Mouse (Mus musculus) brown adipose tissue, adult 24 weeks (tissue): ENCODE measurements around the gene Map6. TPM values are rescaled to one million over a fixed set of nuclear protein-coding genes. Genes with fewer than 3 reads are reported as not detected.

Experiments used
- H3K27ac ChIP-seq: fragments of 200-500 bp; replicated peaks from 2 replicates; pipeline ENCODE4 v1.5.1; 2012; ENCODE audit warnings: low read depth, mild to moderate bottlenecking, low read length
- H3K4me1 ChIP-seq: fragments of 200-500 bp; 2 replicates; pipeline ENCODE4 v1.6.1; 2012; ENCODE audit warnings: low read length, mixed read lengths; ENCODE audit not compliant: control insufficient read depth, insufficient read depth, insufficient read length
- H3K4me3 ChIP-seq: fragments of 200-500 bp; 2 replicates; pipeline ENCODE4 v1.5.1; 2012; ENCODE audit warnings: low read depth, mild to moderate bottlenecking, low read length, moderate library complexity; ENCODE audit not compliant: insufficient read depth
- polyA plus RNA-seq: library from polyadenylated mRNA; stranded (reverse); fragments of >200 nt; gene quantifications from 2 replicates; pipeline ENCODE4 v1.2.4, GENCODE M21; 2012; ENCODE audit not compliant: missing spikeins, insufficient read depth, insufficient read length

The Map6 gene
- polyA plus RNA-seq, 1 experiment = 18.8 TPM

DNA sequence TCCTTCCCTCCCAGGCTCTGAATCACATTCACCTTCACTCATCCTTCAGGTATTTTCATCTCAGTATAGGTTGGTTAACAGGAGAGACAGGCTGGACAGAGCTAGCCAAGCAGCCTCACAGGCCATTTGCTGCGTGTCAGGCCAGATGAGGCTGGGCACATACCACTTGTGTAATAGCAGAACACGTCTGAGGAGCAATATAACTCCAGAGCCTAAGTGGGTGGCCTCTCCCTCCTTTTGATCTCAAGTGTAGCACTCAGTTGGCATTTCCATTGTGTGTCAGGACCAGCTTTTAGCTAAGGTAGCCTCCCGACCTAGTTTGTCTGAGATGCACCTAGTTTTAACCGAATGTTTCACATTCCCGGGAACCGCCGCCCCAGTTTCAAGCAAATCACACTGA lies 49.0 kb downstream of the Map6 start:
- Histone ChIP-seq H3K4me1 (peaks cover 9% of the 10 kb centered on the region), H3K4me3 (no peak overlapping the region), H3K27ac (no peak overlapping the region)

DNA sequence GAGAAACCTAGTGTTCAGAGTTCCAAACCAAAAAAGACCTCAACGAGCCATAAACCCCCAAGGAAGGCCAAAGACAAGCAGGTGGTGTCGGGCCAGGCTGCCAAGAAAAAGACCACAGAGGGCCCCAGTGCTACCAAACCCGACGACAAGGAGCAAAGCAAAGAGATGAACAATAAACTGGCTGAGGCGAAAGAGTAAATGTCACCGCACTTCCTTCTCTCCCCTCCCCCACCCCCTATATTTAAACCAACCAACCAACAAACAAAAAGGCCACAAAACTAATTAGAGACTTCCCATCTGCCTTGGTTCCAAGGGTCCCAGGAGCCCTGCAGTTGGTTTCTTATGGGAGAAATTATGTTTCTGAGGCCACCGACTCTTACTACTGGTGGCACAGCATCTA lies 50.2 kb downstream of the Map6 start:
- H3K4me3 ChIP-seq = no peak overlapping the region
- H3K4me1 ChIP-seq = peaks cover 9% of the 10 kb centered on the region
- H3K27ac ChIP-seq = no peak overlapping the region

DNA sequence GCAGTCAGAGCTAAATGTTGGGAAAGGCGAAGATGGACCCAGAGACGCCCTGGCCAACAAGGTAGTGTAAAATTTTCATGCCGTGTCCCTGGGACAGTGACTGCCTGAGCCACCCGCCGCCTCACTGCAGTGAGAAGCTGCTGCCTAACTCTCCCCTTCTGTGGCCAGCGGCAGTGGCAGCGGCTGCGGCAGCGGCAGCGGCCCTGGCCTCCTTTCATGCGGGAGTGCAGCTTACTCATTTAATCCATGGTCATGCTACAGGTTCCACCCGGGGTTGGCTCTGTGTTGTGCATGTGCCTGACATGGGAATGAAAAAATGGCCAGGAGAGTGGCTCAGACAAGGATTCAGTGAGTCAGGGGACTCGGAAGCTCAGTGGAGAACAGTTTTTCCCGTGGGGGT lies 53.3 kb downstream of the Map6 start:
- H3K4me3 ChIP-seq = no peak overlapping the region
- no peak overlapping the region for H3K27ac ChIP-seq

DNA sequence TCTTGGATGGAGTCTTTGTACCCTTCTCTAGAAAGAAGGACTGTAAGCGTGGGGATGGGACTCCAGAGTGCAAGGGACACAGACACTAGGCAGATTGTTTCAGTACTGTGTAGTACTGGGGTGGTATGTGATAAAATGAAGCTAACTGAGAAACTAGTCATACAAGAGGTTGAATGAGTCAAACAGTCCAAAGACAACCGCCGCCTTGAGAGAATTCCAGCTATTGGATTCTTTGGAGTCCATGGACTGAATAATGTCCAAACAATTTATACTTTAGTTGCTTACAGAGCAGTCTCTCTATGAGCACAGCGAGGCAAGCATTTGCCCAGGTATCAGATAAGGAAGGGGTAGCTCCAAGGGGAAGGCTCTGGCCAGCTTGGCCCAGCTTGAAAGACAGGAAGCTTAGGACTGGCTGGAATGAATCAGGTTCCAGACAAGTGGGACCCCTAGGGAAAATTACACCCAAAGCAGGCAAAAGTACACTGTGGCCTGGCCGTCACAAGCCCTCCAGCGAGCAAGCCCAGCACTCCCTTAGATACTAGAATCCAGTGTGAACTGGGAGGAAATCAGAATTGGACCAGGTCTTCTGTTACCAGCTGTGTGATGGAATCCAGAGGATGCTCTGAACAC lies 55.6 kb downstream of the Map6 start:
- Histone ChIP-seq H3K4me3 (no peak overlapping the region), H3K27ac (no peak overlapping the region), H3K4me1 (no peaks in the 10 kb centered on the region)

More for the DNA sequence above, 53.3 kb downstream of the Map6 start:
- no peaks in the 10 kb centered on the region for H3K4me1 ChIP-seq

DNA sequence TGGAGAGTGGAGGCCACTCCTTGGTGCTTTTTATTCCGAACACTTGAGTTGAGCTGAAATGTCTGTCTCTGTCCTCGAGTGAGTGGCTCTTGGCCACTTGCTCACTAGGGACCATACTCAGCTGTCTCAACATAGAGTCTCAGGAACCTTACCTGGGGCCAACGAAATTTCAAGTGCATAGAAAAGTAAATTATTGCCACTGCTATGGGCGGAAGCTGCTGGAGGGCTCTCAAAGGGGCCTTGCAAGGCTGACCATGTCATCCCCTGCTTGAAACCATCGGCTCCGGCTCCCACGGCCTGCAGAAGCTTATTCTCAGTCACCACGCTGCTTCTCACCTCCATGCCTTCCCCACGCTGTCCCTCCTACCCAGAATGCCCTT lies 56.1 kb downstream of the Map6 start:
- Histone ChIP-seq H3K27ac (no peak overlapping the region), H3K4me3 (no peak overlapping the region), H3K4me1 (no peaks in the 10 kb centered on the region)

DNA sequence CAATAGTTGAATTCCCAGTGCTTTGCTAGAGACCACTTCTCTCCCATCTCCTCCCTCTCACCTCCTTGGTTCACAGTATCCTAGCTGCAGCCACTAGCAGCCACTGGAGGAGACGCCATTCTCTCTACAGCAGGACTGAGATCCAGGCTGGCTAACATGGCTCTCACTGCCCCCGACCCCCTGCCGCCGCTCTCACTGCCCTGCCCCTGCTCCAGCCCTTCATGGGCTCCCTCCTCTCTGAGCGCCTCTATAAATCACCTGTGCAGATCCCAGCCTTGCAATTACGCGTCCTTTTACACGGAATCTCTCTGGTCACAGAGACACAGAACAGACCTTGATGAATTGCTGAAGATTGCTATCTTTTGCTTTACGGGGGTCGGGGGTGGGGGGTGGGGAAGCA lies 57.6 kb downstream of the Map6 start:
- Histone ChIP-seq H3K4me3 (no peak overlapping the region), H3K4me1 (no peaks in the 10 kb centered on the region), H3K27ac (no peak overlapping the region)

DNA sequence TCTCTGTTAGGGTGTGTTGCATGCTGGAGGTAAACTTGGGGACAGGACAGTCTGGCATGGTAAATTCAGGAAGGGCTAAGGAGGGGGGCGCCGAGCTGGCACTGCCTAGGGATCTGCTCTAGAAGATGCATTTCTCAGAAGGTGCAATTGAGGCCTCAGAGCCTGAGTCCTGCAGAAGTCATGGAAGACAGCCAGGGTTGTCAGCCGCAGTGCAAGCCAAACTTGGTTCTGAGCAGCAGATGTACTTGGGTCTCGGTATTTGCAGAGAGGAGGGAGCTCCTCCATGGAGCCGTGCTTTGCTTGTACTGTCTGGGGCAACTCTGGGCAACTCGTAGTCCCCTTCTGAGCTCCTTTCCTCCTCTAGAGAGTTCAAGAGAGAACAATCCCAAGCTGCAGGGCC lies 58.9 kb downstream of the Map6 start:
- Histone ChIP-seq H3K4me3 (no peak overlapping the region), H3K4me1 (no peaks in the 10 kb centered on the region), H3K27ac (no peak overlapping the region)

DNA sequence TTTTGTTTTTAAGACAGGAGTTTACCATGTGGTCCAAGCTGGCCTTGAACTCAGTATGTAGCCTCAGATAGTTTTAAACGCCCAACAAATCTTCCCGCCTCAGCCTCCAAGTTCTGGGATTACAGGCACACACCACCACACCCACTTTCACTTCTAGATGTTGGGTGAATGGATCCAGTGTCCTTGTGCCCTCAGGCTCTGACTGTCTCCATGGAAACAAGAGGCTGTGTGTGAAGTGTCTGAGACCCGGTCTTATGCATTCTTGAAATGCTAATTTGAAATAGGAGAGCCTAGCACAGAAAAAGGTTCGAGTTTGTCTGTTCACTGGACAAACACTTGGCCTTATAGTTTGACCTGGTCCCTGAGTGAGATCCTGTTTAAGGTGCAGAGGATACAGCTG lies 61.6 kb downstream of the Map6 start:
- H3K4me3 ChIP-seq = no peak overlapping the region
- H3K4me1 ChIP-seq = no peaks in the 10 kb centered on the region
- H3K27ac ChIP-seq = no peak overlapping the region

DNA sequence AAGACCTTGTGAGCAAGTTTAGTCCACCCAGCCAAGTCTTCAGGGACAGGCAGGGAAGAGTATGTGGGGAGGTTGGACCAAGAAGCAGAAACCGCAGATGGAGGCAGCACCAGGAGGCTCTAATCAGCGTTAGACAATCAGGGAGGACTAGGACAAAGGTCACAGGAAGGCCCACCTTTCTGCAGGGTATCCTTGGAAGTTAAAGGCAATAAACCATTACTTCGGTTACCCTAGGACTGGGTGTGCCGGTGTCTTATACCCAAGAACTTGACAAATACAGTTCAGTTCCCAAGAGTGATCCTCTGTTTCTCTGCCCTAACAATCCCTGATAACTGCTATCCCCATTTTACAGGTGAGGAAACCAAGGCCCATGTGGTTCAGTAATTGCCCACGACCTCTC lies 62.8 kb downstream of the Map6 start:
- Histone ChIP-seq H3K4me1 (no peaks in the 10 kb centered on the region), H3K4me3 (no peak overlapping the region), H3K27ac (no peak overlapping the region)

DNA sequence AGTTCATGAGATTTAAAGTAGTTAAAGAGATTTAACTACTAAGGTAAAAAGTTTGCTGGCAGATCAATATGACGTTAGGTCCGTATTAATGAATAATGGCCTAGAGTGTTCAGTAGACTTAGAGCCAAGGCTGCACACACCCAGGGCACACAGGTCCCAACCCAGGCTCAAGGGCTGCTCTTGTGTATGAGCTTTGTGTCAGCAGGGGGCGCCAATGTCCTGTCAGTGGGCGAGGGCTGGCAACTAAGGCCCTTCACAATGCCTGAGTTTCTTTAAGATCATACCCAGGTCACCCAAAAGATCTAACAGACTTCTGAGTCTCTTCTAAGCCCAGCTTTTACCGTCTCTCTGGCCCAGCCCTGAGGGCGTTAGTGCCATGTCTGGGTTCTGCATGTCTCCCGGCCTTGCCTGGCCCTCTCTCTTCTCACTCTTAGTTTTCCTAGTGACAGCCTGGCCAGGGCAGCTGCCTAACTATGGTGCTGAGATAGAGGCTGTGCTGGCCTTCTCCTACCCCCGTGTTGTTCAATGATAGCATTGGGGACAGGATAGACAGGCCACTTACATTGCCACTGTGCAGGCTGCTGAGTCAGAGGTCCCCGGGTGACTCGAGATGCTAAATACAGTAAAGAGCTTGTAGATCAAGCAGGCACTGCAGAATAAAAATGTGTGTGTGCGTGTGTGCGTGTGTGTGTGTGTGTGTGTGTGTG lies 65.7 kb downstream of the Map6 start:
- H3K4me3 ChIP-seq = no peak overlapping the region
- H3K27ac ChIP-seq = no peak overlapping the region
- no peaks in the 10 kb centered on the region for H3K4me1 ChIP-seq

DNA sequence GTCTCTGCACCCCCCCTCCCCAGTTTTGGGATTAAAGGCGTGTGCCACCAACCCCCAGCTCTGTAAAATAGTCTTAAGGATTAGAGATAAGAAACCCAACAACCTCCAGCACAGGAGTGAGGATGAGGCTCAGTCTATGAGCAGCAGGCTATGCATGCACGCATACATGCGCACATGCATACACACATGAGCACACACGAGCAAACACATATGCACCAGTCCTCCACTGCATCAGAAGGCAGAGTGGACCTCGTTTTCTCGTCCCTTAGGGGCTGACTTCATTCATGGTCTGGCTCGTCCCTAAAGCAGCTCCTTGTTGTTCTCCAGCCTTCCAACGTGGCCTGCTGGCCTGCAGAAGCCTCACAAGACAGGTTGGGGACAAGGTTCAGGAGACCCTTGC lies 73.5 kb downstream of the Map6 start:
- no peak overlapping the region for H3K4me3 ChIP-seq
- no peaks in the 10 kb centered on the region for H3K4me1 ChIP-seq
- H3K27ac ChIP-seq = no peak overlapping the region

DNA sequence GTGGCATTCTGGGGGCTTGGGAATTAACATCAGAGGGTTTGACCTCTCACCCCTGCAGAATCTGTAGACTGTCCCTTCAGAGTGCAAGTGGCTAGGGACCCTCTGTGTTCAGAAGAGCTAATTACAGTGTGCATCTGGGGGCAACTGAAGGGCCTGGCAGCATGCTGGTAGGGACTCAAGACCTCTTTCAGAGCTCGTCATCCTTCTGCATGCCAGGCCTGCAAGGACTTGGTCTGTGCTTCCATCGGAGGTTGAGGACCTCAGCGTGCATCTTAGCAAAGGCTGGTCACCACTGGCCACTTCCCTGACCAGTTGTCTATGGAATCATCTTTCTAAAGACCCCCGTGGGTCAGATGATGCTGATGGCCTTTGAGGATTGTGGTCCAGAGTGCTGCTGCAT lies 76.3 kb downstream of the Map6 start:
- no peak overlapping the region for H3K4me3 ChIP-seq
- H3K27ac ChIP-seq = no peak overlapping the region
- peaks cover 4% of the 10 kb centered on the region; the same call in 1 of the 2 replicates for H3K4me1 ChIP-seq

DNA sequence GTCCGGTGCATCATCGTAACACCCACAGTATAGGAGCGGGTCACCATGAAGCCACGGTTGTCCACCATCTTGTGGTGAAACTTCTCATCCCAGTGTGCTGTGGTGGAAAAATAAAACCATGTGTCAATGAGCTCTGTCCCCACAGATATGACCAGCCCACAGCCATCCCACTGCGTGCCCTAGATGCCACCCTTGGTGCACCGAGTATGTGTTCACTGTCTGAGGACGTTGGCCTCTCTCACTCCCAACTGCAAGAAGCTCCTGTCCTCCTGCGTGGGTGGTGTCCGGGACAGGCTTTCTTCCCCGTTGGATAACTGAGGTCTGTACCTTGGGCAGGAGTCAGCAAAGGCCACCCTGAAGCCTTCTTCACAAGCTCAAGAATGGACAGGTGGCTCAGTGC lies 80.0 kb downstream of the Map6 start:
- Histone ChIP-seq H3K4me3 (no peak overlapping the region), H3K27ac (no peak overlapping the region), H3K4me1 (peaks cover 11% of the 10 kb centered on the region; the same call in 1 of the 2 replicates)

DNA sequence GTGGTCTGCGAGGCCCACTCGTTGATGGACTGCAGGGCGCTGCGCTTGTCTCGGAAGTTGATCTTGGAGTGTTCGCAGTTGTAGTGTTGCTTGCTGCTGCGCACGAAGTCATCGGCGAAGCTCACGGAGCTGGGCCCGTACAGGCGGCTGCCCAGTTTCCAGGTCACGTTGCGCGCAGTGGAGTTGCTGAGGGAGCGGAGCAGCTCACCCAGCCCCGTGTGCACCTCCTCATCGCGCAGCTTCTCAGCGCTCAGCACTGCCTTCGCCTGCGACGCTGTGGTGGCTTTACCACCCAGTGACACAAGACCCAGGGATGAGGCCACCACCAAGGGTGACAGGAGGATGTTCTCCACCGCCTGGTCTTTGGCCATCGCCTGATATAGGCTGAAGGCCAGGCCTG lies 81.6 kb downstream of the Map6 start:
- H3K4me3 ChIP-seq = peak overlapping the region; percentile 31; the same call in 1 of the 2 replicates
- H3K4me1 ChIP-seq = peaks cover 11% of the 10 kb centered on the region; the same call in 1 of the 2 replicates
- H3K27ac ChIP-seq = no peak overlapping the region

DNA sequence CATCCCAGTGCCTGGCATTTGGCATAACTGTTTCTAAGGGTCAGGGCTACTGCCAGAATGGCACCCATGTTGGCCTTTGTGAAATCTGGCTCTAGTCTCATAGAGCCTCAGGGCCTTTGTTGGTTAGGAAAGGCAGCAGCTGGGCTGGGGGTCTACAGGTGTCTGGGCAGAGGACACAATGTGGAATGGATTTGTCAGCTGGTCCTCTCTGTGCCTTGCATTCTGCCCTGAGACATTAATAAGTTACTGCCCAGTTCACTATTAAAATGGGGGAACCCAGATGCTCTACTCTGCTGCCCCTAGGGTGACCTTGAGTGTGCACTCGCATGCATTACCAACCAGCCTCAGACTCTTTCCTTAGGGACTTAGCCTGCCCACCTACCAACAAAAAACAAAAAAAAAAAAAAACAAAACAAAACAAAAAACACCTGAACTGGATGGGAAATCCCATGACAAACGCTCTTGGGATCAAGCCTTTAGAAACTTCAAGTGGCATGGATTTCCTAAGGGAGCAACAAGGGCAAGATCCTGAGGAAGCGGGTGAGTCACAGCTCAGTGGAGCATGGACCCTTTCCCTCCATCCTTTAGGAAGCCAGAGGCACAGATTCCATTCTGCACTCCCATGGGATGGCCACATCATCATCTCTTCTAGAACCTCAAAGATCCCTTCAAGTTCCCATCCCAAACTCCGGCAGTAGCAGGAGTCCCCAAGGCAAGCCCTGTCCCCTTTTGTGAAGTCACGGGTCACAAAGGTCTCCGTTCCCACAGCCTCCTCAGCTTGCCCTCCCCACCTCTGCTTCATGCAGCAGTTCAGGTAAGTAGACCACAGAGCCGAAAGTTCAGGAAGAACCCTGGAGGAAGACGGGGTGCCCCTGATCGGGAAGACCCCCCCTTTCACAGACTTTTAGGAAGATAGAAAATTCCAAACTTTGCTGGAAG lies 82.8 kb downstream of the Map6 start:
- Histone ChIP-seq H3K4me1 (peaks cover 12% of the 10 kb centered on the region), H3K4me3 (peak overlapping the region; percentile 92), H3K27ac (peak overlapping the region; percentile 100)
